Mouse (Mus musculus): Measurements from ENCODE around the gene Smc3. TPM values are rescaled to one million over a fixed set of nuclear protein-coding genes. Genes with fewer than 3 reads are reported as not detected.
A peak's percentile ranks its signal among the peaks of the same experiment; 100 is the strongest.

Gene Smc3
- polyA plus RNA-seq, 1 experiment = 6.5 TPM

GRCm38 (mm10) chr19:53661938-53662722 lies 61.9 kb downstream of the Smc3 start:
- Histone ChIP-seq H3K4me3 (peak overlapping the region; percentile 18), H3K79me2 (ENCODE audit: control insufficient read depth, insufficient read depth) (no peaks in the 10 kb centered on the region)

GRCm38 (mm10) chr19:53664831-53665230 lies 64.6 kb downstream of the Smc3 start:
- no peaks in the 10 kb centered on the region for H3K36me3 ChIP-seq (ENCODE audit: control insufficient read depth, insufficient read depth)
- TF ChIP-seq E2F4 (IDR thresholded peaks at IDR 0.05; ENCODE audit: insufficient read depth) (no peak), MYOD1 (IDR thresholded peaks at IDR 0.05; ENCODE audit: control insufficient read depth in 1 of 3, insufficient read length in 2 of 3, low read depth in 2 of 3) (peak in 2 of 3 experiments; percentile 60 to 67), TCF3 (IDR thresholded peaks at IDR 0.05; ENCODE audit: insufficient read length, low read depth) (no peak), MYOG (IDR thresholded peaks at IDR 0.05; ENCODE audit: control insufficient read depth in 1 of 3, insufficient read depth in 1 of 3, insufficient read length in 2 of 3, low read depth in 2 of 3) (peak in 1 of 3 experiments; percentile 69)
- no peaks in the 10 kb centered on the region for H3K27me3 ChIP-seq (ENCODE audit: control insufficient read depth, insufficient read depth, insufficient read length)
- no peak overlapping the region for H3K4me3 ChIP-seq
- no peak overlapping the region for H3ac ChIP-seq (ENCODE audit: control insufficient read depth, insufficient read length)
- no peaks in the 10 kb centered on the region for H3K79me2 ChIP-seq (ENCODE audit: control insufficient read depth, insufficient read depth)
- no peak overlapping the region for H3K4me2 ChIP-seq (ENCODE audit: low read depth)

More at GRCm38 (mm10) chr19:53661938-53662722, 61.9 kb downstream of the Smc3 start:
- peak; percentile 87 for TF ChIP-seq TCF12 (IDR thresholded peaks at IDR 0.05; ENCODE audit: insufficient read depth, poor library complexity, severe bottlenecking)
- TF ChIP-seq MYOD1 (IDR thresholded peaks at IDR 0.05; ENCODE audit: control insufficient read depth in 1 of 3, insufficient read length in 2 of 3, low read depth in 2 of 3) = peak; percentile 74 to 94 (median 89)
- TF ChIP-seq POLR2A (IDR thresholded peaks at IDR 0.05; ENCODE audit: insufficient read length, low read depth) = peak; percentile 16
- no peak for TF ChIP-seq USF1 (IDR thresholded peaks at IDR 0.05; ENCODE audit: low read depth)
- TF ChIP-seq REST (IDR thresholded peaks at IDR 0.05; ENCODE audit: insufficient read depth, insufficient read length) = no peak
- no peak for TF ChIP-seq CEBPB (IDR thresholded peaks at IDR 0.05; ENCODE audit: insufficient read depth, poor library complexity, severe bottlenecking)
- no peak for TF ChIP-seq MAX (IDR thresholded peaks at IDR 0.05; ENCODE audit: low read depth)
- peak in 2 of 3 experiments; percentile 84 to 93 for TF ChIP-seq MYOG (IDR thresholded peaks at IDR 0.05; ENCODE audit: control insufficient read depth in 1 of 3, insufficient read depth in 1 of 3, insufficient read length in 2 of 3, low read depth in 2 of 3)
- TF ChIP-seq POLR2AphosphoS2 (IDR thresholded peaks at IDR 0.05; ENCODE audit: insufficient read length, low read depth) = peak; percentile 44
- TF ChIP-seq SRF (IDR thresholded peaks at IDR 0.05; ENCODE audit: control insufficient read depth, insufficient read length, low read depth) = no peak
- peak; percentile 47 for TF ChIP-seq TCF3 (IDR thresholded peaks at IDR 0.05; ENCODE audit: insufficient read length, low read depth)
- TF ChIP-seq E2F4 (IDR thresholded peaks at IDR 0.05; ENCODE audit: insufficient read depth) = no peak
- Histone ChIP-seq H3K27me3 (ENCODE audit: control insufficient read depth, insufficient read depth, insufficient read length) (no peaks in the 10 kb centered on the region), H3ac (ENCODE audit: control insufficient read depth, insufficient read length) (no peak overlapping the region), H3K36me3 (ENCODE audit: control insufficient read depth, insufficient read depth) (no peaks in the 10 kb centered on the region), H3K4me2 (ENCODE audit: low read depth) (peak overlapping the region; percentile 46)

GRCm38 (mm10) chr19:53665391-53665790 lies 65.2 kb downstream of the Smc3 start:
- Histone ChIP-seq H3K79me2 (ENCODE audit: control insufficient read depth, insufficient read depth) (no peaks in the 10 kb centered on the region), H3K4me2 (ENCODE audit: low read depth) (no peak overlapping the region), H3K4me3 (no peak overlapping the region), H3K36me3 (ENCODE audit: control insufficient read depth, insufficient read depth) (no peaks in the 10 kb centered on the region), H3ac (ENCODE audit: control insufficient read depth, insufficient read length) (no peak overlapping the region), H3K27me3 (ENCODE audit: control insufficient read depth, insufficient read depth, insufficient read length) (no peaks in the 10 kb centered on the region)
- TF ChIP-seq POLR2A (IDR thresholded peaks at IDR 0.05; ENCODE audit: insufficient read length, low read depth) = no peak
- no peak for TF ChIP-seq TCF12 (IDR thresholded peaks at IDR 0.05; ENCODE audit: insufficient read depth, poor library complexity, severe bottlenecking)
- no peak for TF ChIP-seq MYOD1 (IDR thresholded peaks at IDR 0.05; ENCODE audit: control insufficient read depth in 1 of 3, insufficient read length in 2 of 3, low read depth in 2 of 3)
- no peak for TF ChIP-seq MYOG (IDR thresholded peaks at IDR 0.05; ENCODE audit: control insufficient read depth in 1 of 3, insufficient read depth in 1 of 3, insufficient read length in 2 of 3, low read depth in 2 of 3)
- TF ChIP-seq POLR2AphosphoS2 (IDR thresholded peaks at IDR 0.05; ENCODE audit: insufficient read length, low read depth) = no peak
- no peak for TF ChIP-seq TCF3 (IDR thresholded peaks at IDR 0.05; ENCODE audit: insufficient read length, low read depth)
- no peak for TF ChIP-seq REST (IDR thresholded peaks at IDR 0.05; ENCODE audit: insufficient read depth, insufficient read length)
- TF ChIP-seq USF1 (IDR thresholded peaks at IDR 0.05; ENCODE audit: low read depth) = no peak
- no peak for TF ChIP-seq CEBPB (IDR thresholded peaks at IDR 0.05; ENCODE audit: insufficient read depth, poor library complexity, severe bottlenecking)
- no peak for TF ChIP-seq MAX (IDR thresholded peaks at IDR 0.05; ENCODE audit: low read depth)

GRCm38 (mm10) chr19:53666708-53667107 lies 66.5 kb downstream of the Smc3 start:
- no peak overlapping the region for H3K4me2 ChIP-seq (ENCODE audit: low read depth)
- no peak overlapping the region for H3K4me3 ChIP-seq
- H3K27me3 ChIP-seq (ENCODE audit: control insufficient read depth, insufficient read depth, insufficient read length) = no peaks in the 10 kb centered on the region
- no peak for TF ChIP-seq E2F4 (IDR thresholded peaks at IDR 0.05; ENCODE audit: insufficient read depth)
- no peak for TF ChIP-seq USF1 (IDR thresholded peaks at IDR 0.05; ENCODE audit: low read depth)
- no peak for TF ChIP-seq POLR2A (IDR thresholded peaks at IDR 0.05; ENCODE audit: insufficient read length, low read depth)
- peak in 2 of 3 experiments; percentile 2 to 20 for TF ChIP-seq MYOD1 (IDR thresholded peaks at IDR 0.05; ENCODE audit: control insufficient read depth in 1 of 3, insufficient read length in 2 of 3, low read depth in 2 of 3)
- TF ChIP-seq TCF12 (IDR thresholded peaks at IDR 0.05; ENCODE audit: insufficient read depth, poor library complexity, severe bottlenecking) = no peak
- TF ChIP-seq POLR2AphosphoS2 (IDR thresholded peaks at IDR 0.05; ENCODE audit: insufficient read length, low read depth) = no peak
- no peak for TF ChIP-seq CEBPB (IDR thresholded peaks at IDR 0.05; ENCODE audit: insufficient read depth, poor library complexity, severe bottlenecking)
- TF ChIP-seq MYOG (IDR thresholded peaks at IDR 0.05; ENCODE audit: control insufficient read depth in 1 of 3, insufficient read depth in 1 of 3, insufficient read length in 2 of 3, low read depth in 2 of 3) = peak in 2 of 3 experiments; percentile 3 to 44
- H3K79me2 ChIP-seq (ENCODE audit: control insufficient read depth, insufficient read depth) = no peaks in the 10 kb centered on the region
- no peaks in the 10 kb centered on the region for H3K36me3 ChIP-seq (ENCODE audit: control insufficient read depth, insufficient read depth)
- no peak overlapping the region for H3ac ChIP-seq (ENCODE audit: control insufficient read depth, insufficient read length)

Data from myocyte (in vitro differentiated cells).